Mouse (Mus musculus): Measurements from ENCODE around the gene Npr2. TPM values are rescaled to one million over a fixed set of nuclear protein-coding genes. Genes with fewer than 3 reads are reported as not detected.

The Npr2 gene
- polyA plus RNA-seq, 1 experiment = 62.1 TPM

DNA sequence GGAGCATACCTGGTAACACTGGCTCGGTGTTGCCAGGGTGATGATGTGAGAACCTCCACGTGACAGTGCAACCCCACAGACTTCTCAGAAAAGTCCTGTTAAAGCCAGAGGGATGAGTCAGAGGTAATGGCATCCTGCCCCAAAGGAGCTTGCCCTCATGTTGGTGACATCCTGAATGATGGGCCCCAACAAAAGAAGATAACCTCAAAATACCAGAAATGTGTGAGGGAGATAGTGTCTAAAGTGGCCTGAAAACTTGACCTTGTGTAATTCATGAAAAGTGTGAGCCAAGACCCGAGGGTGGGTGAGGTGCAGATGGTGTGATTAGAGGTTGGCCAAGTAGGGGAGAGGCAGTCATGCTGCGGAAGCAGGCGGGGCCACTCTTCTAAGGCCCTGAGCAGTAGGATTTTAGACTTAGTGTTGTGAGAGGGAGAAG lies 62.1 kb downstream of the Npr2 start:
- no peak for TF ChIP-seq CTCF (IDR thresholded peaks at IDR 0.05; ENCODE audit: borderline replicate concordance, insufficient read depth, low read length)
- no peak for TF ChIP-seq POLR2A (IDR thresholded peaks at IDR 0.05; ENCODE audit: low read depth, low read length)
- no peak overlapping the region for H3K27ac ChIP-seq (ENCODE audit: insufficient read depth, low read length)
- H3K4me3 ChIP-seq (ENCODE audit: insufficient read depth, low read length) = no peak overlapping the region
- H3K4me1 ChIP-seq (ENCODE audit: control insufficient read depth, insufficient read depth, low read length) = peaks cover 6% of the 10 kb centered on the region; the same call in 1 of the 2 replicates

DNA sequence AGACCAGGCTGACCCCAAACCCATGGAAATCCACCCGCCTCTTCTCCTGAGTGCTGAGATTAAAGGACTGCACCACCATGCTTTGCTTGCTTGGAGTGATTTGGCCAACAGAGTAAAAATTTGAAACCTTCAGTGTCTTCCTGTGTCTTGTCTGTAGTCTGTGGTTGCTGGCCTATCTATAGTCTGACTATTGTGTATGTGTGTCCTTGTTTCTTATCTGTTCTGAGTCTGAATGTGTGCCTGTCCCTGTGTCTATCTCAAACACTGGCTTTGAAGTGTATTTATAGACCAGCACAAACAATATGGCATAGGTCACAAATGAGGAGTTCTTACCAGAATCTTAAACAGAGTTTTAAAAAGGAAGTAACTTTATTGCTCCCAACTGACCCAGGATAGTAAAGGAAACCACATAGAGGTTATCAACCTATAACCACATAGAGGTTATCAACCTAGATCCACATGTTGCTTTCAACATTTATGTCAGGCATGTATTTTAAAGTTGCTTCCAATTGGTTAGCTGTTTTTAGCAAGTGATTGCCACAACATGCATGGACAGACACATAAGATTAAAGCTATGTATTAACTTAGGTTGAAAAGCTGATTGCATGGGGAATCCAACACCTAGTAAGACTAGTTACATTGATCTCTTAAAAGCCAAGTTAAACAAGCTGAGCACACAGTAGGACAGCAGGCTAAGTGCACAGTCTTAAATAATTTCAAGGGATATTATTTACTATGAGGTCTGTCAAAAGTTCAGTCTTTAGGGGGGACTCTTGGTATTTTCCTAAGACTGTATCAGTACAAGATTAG lies 62.9 kb downstream of the Npr2 start:
- no peak overlapping the region for H3K4me3 ChIP-seq (ENCODE audit: insufficient read depth, low read length)
- peaks cover 6% of the 10 kb centered on the region; the same call in 1 of the 2 replicates for H3K4me1 ChIP-seq (ENCODE audit: control insufficient read depth, insufficient read depth, low read length)
- TF ChIP-seq POLR2A (IDR thresholded peaks at IDR 0.05; ENCODE audit: low read depth, low read length) (no peak), CTCF (IDR thresholded peaks at IDR 0.05; ENCODE audit: borderline replicate concordance, insufficient read depth, low read length) (no peak)
- no peak overlapping the region for H3K27ac ChIP-seq (ENCODE audit: insufficient read depth, low read length)

DNA sequence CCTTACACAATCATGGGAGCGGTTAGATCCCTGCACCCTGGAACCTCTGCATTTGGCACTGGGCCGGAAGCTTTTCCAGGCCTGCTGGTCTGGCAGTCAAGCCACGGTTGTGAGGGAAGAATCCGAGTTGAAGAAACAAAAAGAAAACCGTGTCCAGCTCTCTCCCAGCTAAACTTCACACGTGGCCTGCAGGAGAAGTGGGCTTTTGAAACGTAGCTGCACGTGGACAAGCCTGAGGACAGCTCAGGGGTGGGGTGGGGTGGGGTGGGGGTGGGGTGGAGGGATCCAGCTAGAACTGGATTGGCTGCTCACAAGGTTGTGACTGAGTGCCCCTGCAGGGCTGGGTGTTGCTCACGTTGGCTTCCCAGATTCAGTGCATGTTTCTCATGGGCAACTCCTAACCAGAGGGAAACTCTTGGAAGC lies 63.5 kb downstream of the Npr2 start:
- no peak for TF ChIP-seq POLR2A (IDR thresholded peaks at IDR 0.05; ENCODE audit: low read depth, low read length)
- no peak for TF ChIP-seq CTCF (IDR thresholded peaks at IDR 0.05; ENCODE audit: borderline replicate concordance, insufficient read depth, low read length)
- Histone ChIP-seq H3K4me3 (ENCODE audit: insufficient read depth, low read length) (no peak overlapping the region), H3K4me1 (ENCODE audit: control insufficient read depth, insufficient read depth, low read length) (peaks cover 6% of the 10 kb centered on the region; the same call in 1 of the 2 replicates), H3K27ac (ENCODE audit: insufficient read depth, low read length) (no peak overlapping the region)

DNA sequence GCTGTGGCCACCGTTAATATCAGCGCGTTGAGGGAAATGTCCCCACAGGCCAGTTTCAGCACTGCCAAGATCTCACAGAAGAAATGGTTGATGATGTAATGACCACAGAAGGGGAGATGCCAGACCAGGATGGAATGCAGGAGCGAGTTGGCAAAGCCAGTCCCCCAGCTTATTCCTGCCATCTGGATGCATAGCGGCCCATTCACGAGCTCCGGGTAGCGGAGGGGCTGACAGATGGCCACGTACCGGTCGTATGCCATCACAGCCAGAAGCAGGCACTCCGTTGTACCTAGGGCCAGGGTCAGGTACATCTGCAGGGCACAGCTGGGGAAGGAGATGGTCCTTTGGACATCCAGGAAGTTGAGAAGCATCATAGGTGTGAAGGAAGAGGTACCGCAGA lies 64.8 kb downstream of the Npr2 start:
- Histone ChIP-seq H3K4me3 (ENCODE audit: insufficient read depth, low read length) (no peak overlapping the region), H3K4me1 (ENCODE audit: control insufficient read depth, insufficient read depth, low read length) (peaks cover 6% of the 10 kb centered on the region; the same call in 1 of the 2 replicates), H3K27ac (ENCODE audit: insufficient read depth, low read length) (no peak overlapping the region)
- TF ChIP-seq POLR2A (IDR thresholded peaks at IDR 0.05; ENCODE audit: low read depth, low read length) (no peak), CTCF (IDR thresholded peaks at IDR 0.05; ENCODE audit: borderline replicate concordance, insufficient read depth, low read length) (no peak)

DNA sequence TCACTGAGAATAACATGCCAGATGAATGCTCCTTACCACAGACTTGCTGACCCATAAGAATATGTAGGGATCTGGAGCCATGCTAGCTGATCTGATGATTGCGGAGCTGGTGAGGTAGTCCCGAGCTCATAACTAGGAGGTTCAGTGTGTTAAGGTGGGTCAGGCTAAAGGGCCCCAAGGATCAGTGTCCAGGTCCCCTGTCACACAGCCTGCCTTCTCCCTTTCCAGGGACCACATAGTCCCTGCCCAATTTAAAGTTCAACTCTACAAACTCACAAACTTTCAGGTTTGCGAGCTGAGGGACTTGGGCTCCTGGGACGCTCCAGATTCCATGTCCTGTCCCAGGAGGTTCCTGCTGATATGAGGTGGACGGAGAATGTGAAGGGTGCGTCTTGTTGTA lies 69.0 kb downstream of the Npr2 start, which contains the start of gene Olfr70:
Olfr70 (minus strand) TSS at position 101 of the 400 bp plus-strand sequence.
- Histone ChIP-seq H3K4me3 (ENCODE audit: insufficient read depth, low read length) (no peak within 1 kb of the TSS), H3K27ac (ENCODE audit: insufficient read depth, low read length) (no peak within 1 kb of the TSS), H3K4me1 (ENCODE audit: control insufficient read depth, insufficient read depth, low read length) (no peaks in the 10 kb centered on the region)
- TF ChIP-seq CTCF (IDR thresholded peaks at IDR 0.05; ENCODE audit: borderline replicate concordance, insufficient read depth, low read length) = no peak

Other genes with a start within 250 kb of the Npr2 start
- 44.7 and 80.5 TPM in 2 replicates for gene Rusc2, start 250.0 kb upstream of the Npr2 start, polyA plus RNA-seq (2011; ENCODE audit: insufficient read length, low read depth, missing spikeins)
- not detected in 2 replicates for gene Fam166b, start 202.8 kb upstream of the Npr2 start, polyA plus RNA-seq (2011; ENCODE audit: insufficient read length, low read depth, missing spikeins)
- 28.6 and 33.4 TPM in 2 replicates for gene Tesk1, start 190.0 kb upstream of the Npr2 start, polyA plus RNA-seq (2011; ENCODE audit: insufficient read length, low read depth, missing spikeins)
- 3.8 TPM in 1 of 2 replicates, not detected in the other for gene Cd72, start 177.3 kb upstream of the Npr2 start, polyA plus RNA-seq (2011; ENCODE audit: insufficient read length, low read depth, missing spikeins)
- not detected in 2 replicates for gene Sit1, start 148.2 kb upstream of the Npr2 start, polyA plus RNA-seq (2011; ENCODE audit: insufficient read length, low read depth, missing spikeins)
- 32.5 and 39.2 TPM in 2 replicates for gene Ccdc107, start 139.0 kb upstream of the Npr2 start, polyA plus RNA-seq (2011; ENCODE audit: insufficient read length, low read depth, missing spikeins)
- 5.4 and 12.8 TPM in 2 replicates for gene Arhgef39, start 132.2 kb upstream of the Npr2 start, polyA plus RNA-seq (2011; ENCODE audit: insufficient read length, low read depth, missing spikeins)
- 0.48 and 2.0 TPM in 2 replicates for gene Car9, start 125.0 kb upstream of the Npr2 start, polyA plus RNA-seq (2011; ENCODE audit: insufficient read length, low read depth, missing spikeins)
- gene Tpm2, start 108.2 kb upstream of the Npr2 start, polyA plus RNA-seq (2011; ENCODE audit: insufficient read length, low read depth, missing spikeins) = 722 and 1,110 TPM in 2 replicates
- 72.4 and 89.0 TPM in 2 replicates for gene Creb3, start 69.6 kb upstream of the Npr2 start, polyA plus RNA-seq (2011; ENCODE audit: insufficient read length, low read depth, missing spikeins)
- 291 and 380 TPM in 2 replicates for gene Tln1, start 69.2 kb upstream of the Npr2 start, polyA plus RNA-seq (2011; ENCODE audit: insufficient read length, low read depth, missing spikeins)
- 34.6 and 45.4 TPM in 2 replicates for gene Rgp1, start 53.2 kb upstream of the Npr2 start, polyA plus RNA-seq (2011; ENCODE audit: insufficient read length, low read depth, missing spikeins)
- 4.5 and 7.6 TPM in 2 replicates for gene Gba2, start 53.1 kb upstream of the Npr2 start, polyA plus RNA-seq (2011; ENCODE audit: insufficient read length, low read depth, missing spikeins)
- not detected in 2 replicates for gene Msmp, start 47.4 kb upstream of the Npr2 start, polyA plus RNA-seq (2011; ENCODE audit: insufficient read length, low read depth, missing spikeins)
- gene Spag8, start 21.7 kb downstream of the Npr2 start, polyA plus RNA-seq (2011; ENCODE audit: insufficient read length, low read depth, missing spikeins) = not detected in 2 replicates
- 22.9 and 27.9 TPM in 2 replicates for gene Hint2, start 24.5 kb downstream of the Npr2 start, polyA plus RNA-seq (2011; ENCODE audit: insufficient read length, low read depth, missing spikeins)
- gene Tmem8b, start 37.0 kb downstream of the Npr2 start, polyA plus RNA-seq (2011; ENCODE audit: insufficient read length, low read depth, missing spikeins) = 5.2 and 7.4 TPM in 2 replicates
- 0.62 and 0.67 TPM in 2 replicates for gene Fam221b, start 37.2 kb downstream of the Npr2 start, polyA plus RNA-seq (2011; ENCODE audit: insufficient read length, low read depth, missing spikeins)
- not detected in 2 replicates for gene Olfr70, start 68.9 kb downstream of the Npr2 start, polyA plus RNA-seq (2011; ENCODE audit: insufficient read length, low read depth, missing spikeins)
- not detected in 2 replicates for gene Olfr71, start 78.3 kb downstream of the Npr2 start, polyA plus RNA-seq (2011; ENCODE audit: insufficient read length, low read depth, missing spikeins)
- 0.33 and 0.35 TPM in 2 replicates for gene Hrct1, start 95.3 kb downstream of the Npr2 start, polyA plus RNA-seq (2011; ENCODE audit: insufficient read length, low read depth, missing spikeins)
- not detected in 2 replicates for gene Spaar, start 98.1 kb downstream of the Npr2 start, polyA plus RNA-seq (2011; ENCODE audit: insufficient read length, low read depth, missing spikeins)
- gene Olfr159, start 139.1 kb downstream of the Npr2 start, polyA plus RNA-seq (2011; ENCODE audit: insufficient read length, low read depth, missing spikeins) = not detected in 2 replicates
- not detected in 2 replicates for gene Olfr156, start 192.0 kb downstream of the Npr2 start, polyA plus RNA-seq (2011; ENCODE audit: insufficient read length, low read depth, missing spikeins)
- gene Olfr157, start 208.3 kb downstream of the Npr2 start, polyA plus RNA-seq (2011; ENCODE audit: insufficient read length, low read depth, missing spikeins) = not detected in 2 replicates
- not detected in 2 replicates for gene Olfr155, start 219.6 kb downstream of the Npr2 start, polyA plus RNA-seq (2011; ENCODE audit: insufficient read length, low read depth, missing spikeins)
- gene Reck, start 243.6 kb downstream of the Npr2 start, polyA plus RNA-seq (2011; ENCODE audit: insufficient read length, low read depth, missing spikeins) = 18.5 and 25.1 TPM in 2 replicates

All from embryonic fibroblast, embryonic 13.5 days (primary cell).